Mouse (Mus musculus): ENCODE results near the gene Pnliprp2.

Pnliprp2 gene

GRCm38 (mm10) chr19:58759423-58759822, at the start of gene Pnliprp2:
Gene Pnliprp2 (plus strand): TSS chr19:58759719.
- DNase-seq: peak; percentile 29 to 32

GRCm38 (mm10) chr19:58717925-58718324, 41.6 kb upstream of the Pnliprp2 start:
- no peak for DNase-seq

- DNase-seq: no peak
These were observed 39.1 kb upstream of the Pnliprp2 start for GRCm38 (mm10) chr19:58720439-58720838.

GRCm38 (mm10) chr19:58726551-58726950, 33.0 kb upstream of the Pnliprp2 start:
- no peak for DNase-seq

- DNase-seq: no peak
These were observed 31.8 kb upstream of the Pnliprp2 start for GRCm38 (mm10) chr19:58727756-58728155.

- DNase-seq: peak; percentile 9 to 13
These were observed 31.0 kb upstream of the Pnliprp2 start, which contains the start of gene Pnliprp1 for GRCm38 (mm10) chr19:58728445-58729031. Gene Pnliprp1 (plus strand): TSS chr19:58728887.

GRCm38 (mm10) chr19:58733216-58733615, 26.3 kb upstream of the Pnliprp2 start:
- DNase-seq: no peak

- no peak for DNase-seq
These were observed 21.4 kb upstream of the Pnliprp2 start for GRCm38 (mm10) chr19:58738111-58738510.

GRCm38 (mm10) chr19:58741036-58741435, 18.5 kb upstream of the Pnliprp2 start:
- DNase-seq: no peak

- DNase-seq: no peak
These were observed 16.8 kb upstream of the Pnliprp2 start for GRCm38 (mm10) chr19:58742711-58743110.

- no peak for DNase-seq
These were observed 15.8 kb upstream of the Pnliprp2 start for GRCm38 (mm10) chr19:58743736-58744135.

GRCm38 (mm10) chr19:58747498-58748000, 12.0 kb upstream of the Pnliprp2 start:
- no peak for DNase-seq

GRCm38 (mm10) chr19:58750822-58751221, 8.7 kb upstream of the Pnliprp2 start:
- DNase-seq: no peak

- no peak for DNase-seq
These were observed 8.0 kb upstream of the Pnliprp2 start for GRCm38 (mm10) chr19:58751504-58751903.

GRCm38 (mm10) chr19:58758871-58759270, 648 bp upstream of the Pnliprp2 start:
- peak; percentile 41 to 44 for DNase-seq

GRCm38 (mm10) chr19:58762316-58762715, 2.8 kb downstream of the Pnliprp2 start:
- no peak for DNase-seq

- DNase-seq: peak; percentile 80 to 83
These were observed 3.5 kb downstream of the Pnliprp2 start for GRCm38 (mm10) chr19:58762848-58763541.

GRCm38 (mm10) chr19:58767329-58767728, 7.8 kb downstream of the Pnliprp2 start:
- no peak for DNase-seq

- no peak for DNase-seq
These were observed 16.9 kb downstream of the Pnliprp2 start for GRCm38 (mm10) chr19:58776461-58776860.

GRCm38 (mm10) chr19:58781566-58781965, 22.0 kb downstream of the Pnliprp2 start:
- DNase-seq: peak; percentile 49 to 67

GRCm38 (mm10) chr19:58783938-58784337, 24.4 kb downstream of the Pnliprp2 start:
- DNase-seq: peak; percentile 76 to 78

- DNase-seq: peak in 1 of 2 experiments; percentile 34
These were observed 29.7 kb downstream of the Pnliprp2 start for GRCm38 (mm10) chr19:58789194-58789593.

- no peak for DNase-seq
These were observed 34.8 kb downstream of the Pnliprp2 start, which contains the start of gene 1700019N19Rik for GRCm38 (mm10) chr19:58794284-58794683. Gene 1700019N19Rik (minus strand): TSS chr19:58794461.

GRCm38 (mm10) chr19:58795114-58795669, 35.7 kb downstream of the Pnliprp2 start:
- peak; percentile 69 to 76 for DNase-seq
